Mouse (Mus musculus) lung, postnatal 0 days (tissue): ENCODE measurements around the gene Pcca.

Source experiments
- CTCF ChIP-seq: IDR thresholded peaks from 2 replicates; pipeline ENCODE4 v1.5.1; 2016; ENCODE audit warnings: antibody characterized with exemption, mild to moderate bottlenecking
- EP300 ChIP-seq: IDR thresholded peaks from 2 replicates; pipeline ENCODE4 v1.6.1; 2016; ENCODE audit warnings: antibody characterized with exemption, mild to moderate bottlenecking, control low read depth

DNA sequence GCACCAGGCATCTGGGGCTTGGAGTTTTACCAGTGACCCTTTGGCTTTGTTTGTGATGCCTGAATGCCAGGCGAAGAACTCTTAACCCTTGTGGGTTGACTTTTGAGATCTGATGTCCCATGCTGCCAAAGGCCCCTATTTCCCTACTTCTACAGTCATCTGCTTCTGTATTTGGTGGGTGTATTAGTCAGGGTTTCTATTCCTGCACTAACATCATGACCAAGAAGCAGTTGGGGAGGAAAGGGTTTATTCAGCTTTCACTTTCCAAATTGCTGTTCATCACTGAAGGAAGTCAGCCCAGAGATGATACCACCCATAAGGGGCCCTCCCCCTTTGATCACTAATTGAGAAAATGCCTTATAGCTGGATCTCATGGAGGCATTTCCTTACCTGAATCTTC is 296.3 kb downstream of the Pcca start:
- TF ChIP-seq CTCF (no peak), EP300 (no peak)
